Mouse (Mus musculus): ENCODE data around the gene Rassf3. TPM values are rescaled to one million over a fixed set of nuclear protein-coding genes. Genes with fewer than 3 reads are reported as not detected.

Rassf3 gene
- polyA plus RNA-seq, 1 experiment from 2014 or later: 6.6 TPM

- Histone ChIP-seq H3K9ac (no peak overlapping the region), H3K27ac (no peak overlapping the region), H3K4me3 (replicated peaks) (no peak overlapping the region), H3K36me3 (replicated peaks) (no peaks in the 10 kb centered on the region), H3K4me2 (peak overlapping the region; percentile 19; the same call in 1 of the 2 replicates), H3K4me1 (peaks cover 12% of the 10 kb centered on the region), H3K27me3 (peaks cover 7% of the 10 kb centered on the region; the same call in 1 of the 2 replicates), H3K9me3 (no peaks in the 10 kb centered on the region)
- WGBS: 30% methylated on average over 16 of the region's 16 CpGs
- peak; percentile 55; the same call in 1 of the 2 replicates for ATAC-seq (ENCODE audit: low FRiP score)
Observed at GRCm38 (mm10) chr10:121423541-121424349, 52.4 kb downstream of the Rassf3 start.

- Histone ChIP-seq H3K27me3 (peaks cover 7% of the 10 kb centered on the region; the same call in 1 of the 2 replicates), H3K4me1 (peaks cover 12% of the 10 kb centered on the region)
Observed at GRCm38 (mm10) chr10:121422294-121422693, 53.9 kb downstream of the Rassf3 start.

GRCm38 (mm10) chr10:121421657-121422290 lies 54.4 kb downstream of the Rassf3 start:
- WGBS: 91% methylated on average over 11 of the region's 11 CpGs
- Histone ChIP-seq H3K36me3 (replicated peaks) (no peaks in the 10 kb centered on the region), H3K9ac (no peak overlapping the region), H3K4me1 (peaks cover 12% of the 10 kb centered on the region), H3K27me3 (peaks cover 7% of the 10 kb centered on the region; the same call in 1 of the 2 replicates), H3K9me3 (no peaks in the 10 kb centered on the region), H3K4me2 (no peak overlapping the region), H3K4me3 (replicated peaks) (no peak overlapping the region), H3K27ac (no peak overlapping the region)
- ATAC-seq (ENCODE audit: low FRiP score): 0 out of 2 replicates have a peak, but pooled peaks have one; percentile 28

More at GRCm38 (mm10) chr10:121422294-121422693, 53.9 kb downstream of the Rassf3 start:
- Histone ChIP-seq H3K27ac (no peak overlapping the region), H3K9ac (no peak overlapping the region), H3K36me3 (replicated peaks) (no peaks in the 10 kb centered on the region), H3K4me3 (replicated peaks) (no peak overlapping the region), H3K4me2 (no peak overlapping the region), H3K9me3 (no peaks in the 10 kb centered on the region)
- 91% methylated on average over 6 of the region's 6 CpGs for WGBS
- ATAC-seq (ENCODE audit: low FRiP score): no peak

- Histone ChIP-seq H3K4me1 (peaks cover 12% of the 10 kb centered on the region), H3K4me2 (no peak overlapping the region), H3K27ac (no peak overlapping the region), H3K36me3 (replicated peaks) (no peaks in the 10 kb centered on the region), H3K4me3 (replicated peaks) (no peak overlapping the region), H3K9me3 (no peaks in the 10 kb centered on the region), H3K9ac (no peak overlapping the region), H3K27me3 (peaks cover 7% of the 10 kb centered on the region; the same call in 1 of the 2 replicates)
- WGBS: 85% methylated on average over 9 of the region's 9 CpGs
- ATAC-seq (ENCODE audit: low FRiP score): no peak
Observed at GRCm38 (mm10) chr10:121421023-121421422, 55.1 kb downstream of the Rassf3 start.

- H3K36me3 ChIP-seq (replicated peaks): no peaks in the 10 kb centered on the region
- H3K27me3 ChIP-seq: peaks cover 7% of the 10 kb centered on the region; the same call in 1 of the 2 replicates
- H3K4me2 ChIP-seq: no peak overlapping the region
- no peak for ATAC-seq (ENCODE audit: low FRiP score)
- H3K4me1 ChIP-seq: peaks cover 12% of the 10 kb centered on the region
- no peak overlapping the region for H3K4me3 ChIP-seq (replicated peaks)
- no peak overlapping the region for H3K9ac ChIP-seq
- no peaks in the 10 kb centered on the region for H3K9me3 ChIP-seq
- H3K27ac ChIP-seq: no peak overlapping the region
- 79% methylated on average over 22 of the region's 22 CpGs for WGBS
Observed at GRCm38 (mm10) chr10:121419640-121420470, 56.3 kb downstream of the Rassf3 start.

GRCm38 (mm10) chr10:121418835-121419234 lies 57.3 kb downstream of the Rassf3 start:
- whole genome bisulfite sequencing: 92% methylated on average over 14 of the region's 14 CpGs
- Histone ChIP-seq H3K36me3 (replicated peaks) (no peaks in the 10 kb centered on the region), H3K9ac (no peak overlapping the region), H3K4me2 (no peak overlapping the region), H3K4me1 (peaks cover 8% of the 10 kb centered on the region), H3K27me3 (peaks cover 7% of the 10 kb centered on the region; the same call in 1 of the 2 replicates), H3K9me3 (no peaks in the 10 kb centered on the region), H3K4me3 (replicated peaks) (no peak overlapping the region), H3K27ac (no peak overlapping the region)
- ATAC-seq (ENCODE audit: low FRiP score): no peak

GRCm38 (mm10) chr10:121414127-121414526 lies 62.0 kb downstream of the Rassf3 start:
- H3K36me3 ChIP-seq (replicated peaks): no peaks in the 10 kb centered on the region
- no peak for ATAC-seq (ENCODE audit: low FRiP score)
- no peaks in the 10 kb centered on the region for H3K27me3 ChIP-seq
- no peak overlapping the region for H3K4me2 ChIP-seq
- no peak overlapping the region for H3K27ac ChIP-seq
- WGBS: 90% methylated on average over 13 of the region's 13 CpGs
- no peak overlapping the region for H3K4me3 ChIP-seq (replicated peaks)
- H3K4me1 ChIP-seq: no peaks in the 10 kb centered on the region
- H3K9ac ChIP-seq: no peak overlapping the region
- no peaks in the 10 kb centered on the region for H3K9me3 ChIP-seq

GRCm38 (mm10) chr10:121412824-121413223 lies 63.3 kb downstream of the Rassf3 start:
- Histone ChIP-seq H3K4me1 (no peaks in the 10 kb centered on the region), H3K36me3 (replicated peaks) (no peaks in the 10 kb centered on the region), H3K9ac (no peak overlapping the region), H3K4me3 (replicated peaks) (no peak overlapping the region), H3K27me3 (no peaks in the 10 kb centered on the region), H3K4me2 (no peak overlapping the region), H3K9me3 (no peaks in the 10 kb centered on the region), H3K27ac (no peak overlapping the region)
- ATAC-seq (ENCODE audit: low FRiP score): no peak
- WGBS: 85% methylated on average over 17 of the region's 17 CpGs

GRCm38 (mm10) chr10:121411721-121412455 lies 64.3 kb downstream of the Rassf3 start:
- H3K4me3 ChIP-seq (replicated peaks): no peak overlapping the region
- H3K9me3 ChIP-seq: no peaks in the 10 kb centered on the region
- no peaks in the 10 kb centered on the region for H3K36me3 ChIP-seq (replicated peaks)
- no peak overlapping the region for H3K9ac ChIP-seq
- WGBS: 86% methylated on average over 11 of the region's 11 CpGs
- H3K27ac ChIP-seq: no peak overlapping the region
- no peak for ATAC-seq (ENCODE audit: low FRiP score)
- H3K27me3 ChIP-seq: no peaks in the 10 kb centered on the region
- H3K4me1 ChIP-seq: no peaks in the 10 kb centered on the region
- no peak overlapping the region for H3K4me2 ChIP-seq

- H3K9me3 ChIP-seq: no peaks in the 10 kb centered on the region
- H3K36me3 ChIP-seq (replicated peaks): no peaks in the 10 kb centered on the region
- no peak overlapping the region for H3K27ac ChIP-seq
- H3K27me3 ChIP-seq: no peaks in the 10 kb centered on the region
- H3K9ac ChIP-seq: no peak overlapping the region
- H3K4me3 ChIP-seq (replicated peaks): no peak overlapping the region
- ATAC-seq (ENCODE audit: low FRiP score): no peak
- no peaks in the 10 kb centered on the region for H3K4me1 ChIP-seq
- no peak overlapping the region for H3K4me2 ChIP-seq
- 69% methylated on average over 7 of the region's 7 CpGs for WGBS
Observed at GRCm38 (mm10) chr10:121409717-121410116, 66.4 kb downstream of the Rassf3 start.

GRCm38 (mm10) chr10:121403946-121404345 lies 72.2 kb downstream of the Rassf3 start:
- no peaks in the 10 kb centered on the region for H3K36me3 ChIP-seq (replicated peaks)
- H3K4me2 ChIP-seq: no peak overlapping the region
- no peak overlapping the region for H3K27ac ChIP-seq
- no peak for ATAC-seq (ENCODE audit: low FRiP score)
- no peaks in the 10 kb centered on the region for H3K4me1 ChIP-seq
- no peak overlapping the region for H3K9ac ChIP-seq
- no peaks in the 10 kb centered on the region for H3K9me3 ChIP-seq
- WGBS: 64% methylated on average over 6 of the region's 9 CpGs
- no peak overlapping the region for H3K4me3 ChIP-seq (replicated peaks)
- H3K27me3 ChIP-seq: no peaks in the 10 kb centered on the region

All from forebrain, embryonic 12.5 days (tissue).